Mouse (Mus musculus): ENCODE data around the gene Pacsin2. TPM values are rescaled to one million over a fixed set of nuclear protein-coding genes. Genes with fewer than 3 reads are reported as not detected.

The Pacsin2 gene
- polyA plus RNA-seq, 1 experiment = 73.5 TPM

- Histone ChIP-seq H3K27ac (ENCODE audit: insufficient read depth, low read depth, low read length) (no peak overlapping the region), H3K4me3 (ENCODE audit: low read depth, low read length) (no peak overlapping the region), H3K4me1 (ENCODE audit: control insufficient read depth, insufficient read depth, insufficient read length, low read length) (peaks cover 18% of the 10 kb centered on the region), H3K27me3 (ENCODE audit: control insufficient read depth, insufficient read depth, low read length) (no peaks in the 10 kb centered on the region), H3K36me3 (ENCODE audit: control insufficient read depth, insufficient read depth, low read length) (no peaks in the 10 kb centered on the region)
- TF ChIP-seq CTCF (IDR thresholded peaks at IDR 0.05; ENCODE audit: extremely low read depth, insufficient read length, insufficient replicate concordance, low read depth, low read length) (no peak), POLR2A (IDR thresholded peaks at IDR 0.05; ENCODE audit: low read depth, low read length) (no peak)
- WGBS = 70% methylated on average over 3 of the region's 3 CpGs
These were observed 13.7 kb upstream of the Pacsin2 start for GRCm38 (mm10) chr15:83478096-83478495.

DNA sequence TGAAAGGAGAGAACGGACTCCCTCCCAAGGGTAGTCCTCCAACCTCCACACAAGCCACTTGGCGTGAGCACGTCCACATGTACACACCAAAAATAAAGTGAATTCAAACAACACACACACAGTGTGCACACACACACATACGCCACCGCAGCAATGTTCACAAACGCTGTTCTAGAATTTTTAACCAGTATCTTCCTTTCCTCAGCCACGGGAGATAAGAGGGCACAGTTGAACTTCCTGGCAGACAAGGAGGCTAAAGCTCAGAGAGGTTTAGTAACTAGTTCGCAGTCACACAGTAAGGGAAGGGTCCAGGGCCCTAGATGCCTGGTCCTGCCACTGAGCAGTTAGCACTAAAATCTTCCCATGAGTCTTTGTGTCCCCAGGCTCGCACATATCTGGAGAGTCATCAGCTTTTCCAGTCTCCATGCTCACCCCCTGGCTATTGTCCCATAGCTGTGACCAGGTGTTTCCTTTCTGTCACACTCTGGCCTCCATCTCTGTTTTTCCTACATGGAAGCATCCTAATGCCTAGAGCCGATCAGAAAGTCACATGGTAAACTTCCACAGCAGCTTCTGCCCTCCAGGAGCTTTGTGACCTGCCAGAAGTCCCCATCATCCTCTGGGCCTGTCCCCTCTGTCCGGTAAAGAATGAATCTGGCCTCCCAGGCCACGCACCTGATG lies 12.3 kb upstream of the Pacsin2 start:
- H3K27me3 ChIP-seq (ENCODE audit: control insufficient read depth, insufficient read depth, low read length) = no peaks in the 10 kb centered on the region
- 77% methylated on average over 12 of the region's 12 CpGs for WGBS
- peaks cover 18% of the 10 kb centered on the region for H3K4me1 ChIP-seq (ENCODE audit: control insufficient read depth, insufficient read depth, insufficient read length, low read length)
- H3K4me3 ChIP-seq (ENCODE audit: low read depth, low read length) = no peak overlapping the region
- H3K36me3 ChIP-seq (ENCODE audit: control insufficient read depth, insufficient read depth, low read length) = no peaks in the 10 kb centered on the region
- no peak overlapping the region for H3K27ac ChIP-seq (ENCODE audit: insufficient read depth, low read depth, low read length)
- TF ChIP-seq POLR2A (IDR thresholded peaks at IDR 0.05; ENCODE audit: low read depth, low read length) (no peak), CTCF (IDR thresholded peaks at IDR 0.05; ENCODE audit: extremely low read depth, insufficient read length, insufficient replicate concordance, low read depth, low read length) (no peak)

DNA sequence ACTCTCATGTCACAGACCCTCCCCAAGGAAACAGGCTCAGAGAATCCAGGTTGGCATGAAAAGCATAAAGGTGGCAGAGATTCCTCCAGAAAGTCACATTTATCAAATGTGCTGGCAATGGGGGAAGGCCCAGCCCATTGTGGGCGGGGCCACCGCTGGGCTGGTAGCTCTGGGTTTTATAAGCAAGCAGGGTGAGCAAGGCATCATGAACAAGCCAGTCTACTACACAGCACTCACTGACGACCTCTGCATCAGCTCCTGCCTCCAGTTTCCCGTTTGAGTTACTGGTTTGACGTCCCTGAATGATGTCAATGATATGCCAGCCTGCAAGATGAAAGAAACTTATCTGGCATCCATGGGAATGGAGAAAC lies 10.0 kb upstream of the Pacsin2 start:
- H3K27ac ChIP-seq (ENCODE audit: insufficient read depth, low read depth, low read length) = peak overlapping the region; percentile 71
- WGBS = 12% methylated on average over 5 of the region's 5 CpGs

GRCm38 (mm10) chr15:83473832-83474465 lies 9.5 kb upstream of the Pacsin2 start:
- Histone ChIP-seq H3K27me3 (ENCODE audit: control insufficient read depth, insufficient read depth, low read length) (no peaks in the 10 kb centered on the region), H3K4me3 (ENCODE audit: low read depth, low read length) (no peak overlapping the region), H3K36me3 (ENCODE audit: control insufficient read depth, insufficient read depth, low read length) (no peaks in the 10 kb centered on the region), H3K27ac (ENCODE audit: insufficient read depth, low read depth, low read length) (peak overlapping the region; percentile 85), H3K4me1 (ENCODE audit: control insufficient read depth, insufficient read depth, insufficient read length, low read length) (peaks cover 34% of the 10 kb centered on the region)
- WGBS = 21% methylated on average over 10 of the region's 10 CpGs
- no peak for TF ChIP-seq POLR2A (IDR thresholded peaks at IDR 0.05; ENCODE audit: low read depth, low read length)
- no peak for TF ChIP-seq CTCF (IDR thresholded peaks at IDR 0.05; ENCODE audit: extremely low read depth, insufficient read length, insufficient replicate concordance, low read depth, low read length)

More for the DNA sequence above, 10.0 kb upstream of the Pacsin2 start:
- no peak overlapping the region for H3K4me3 ChIP-seq (ENCODE audit: low read depth, low read length)
- no peaks in the 10 kb centered on the region for H3K27me3 ChIP-seq (ENCODE audit: control insufficient read depth, insufficient read depth, low read length)
- peaks cover 29% of the 10 kb centered on the region for H3K4me1 ChIP-seq (ENCODE audit: control insufficient read depth, insufficient read depth, insufficient read length, low read length)
- no peak; the same call in 1 of the 2 replicates for TF ChIP-seq POLR2A (IDR thresholded peaks at IDR 0.05; ENCODE audit: low read depth, low read length)
- TF ChIP-seq CTCF (IDR thresholded peaks at IDR 0.05; ENCODE audit: extremely low read depth, insufficient read length, insufficient replicate concordance, low read depth, low read length) = no peak
- no peaks in the 10 kb centered on the region for H3K36me3 ChIP-seq (ENCODE audit: control insufficient read depth, insufficient read depth, low read length)

DNA sequence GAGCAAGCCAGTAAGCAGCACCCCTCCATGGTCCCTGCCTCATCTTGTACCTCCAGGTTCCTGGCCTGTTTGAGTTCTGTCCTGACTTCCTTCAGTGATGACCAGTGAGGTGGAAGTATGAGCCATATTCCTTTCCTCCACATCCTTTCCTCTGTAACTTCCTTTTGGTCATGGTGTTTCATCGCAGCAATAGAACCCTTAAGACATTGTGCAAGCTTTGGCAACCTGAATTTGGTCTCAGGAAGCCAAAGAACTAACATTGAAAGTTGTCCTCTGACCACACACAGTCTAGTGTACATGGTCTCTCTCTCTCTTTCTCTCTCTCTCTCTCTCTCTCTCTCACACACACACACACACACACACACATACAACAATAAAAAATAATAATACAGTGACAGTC lies 8.8 kb upstream of the Pacsin2 start:
- H3K27ac ChIP-seq (ENCODE audit: insufficient read depth, low read depth, low read length) = peak overlapping the region; percentile 85; the same call in 1 of the 2 replicates
- TF ChIP-seq CTCF (IDR thresholded peaks at IDR 0.05; ENCODE audit: extremely low read depth, insufficient read length, insufficient replicate concordance, low read depth, low read length) (no peak), POLR2A (IDR thresholded peaks at IDR 0.05; ENCODE audit: low read depth, low read length) (no peak)
- WGBS = 73% methylated on average over 1 of the region's 1 CpGs

DNA sequence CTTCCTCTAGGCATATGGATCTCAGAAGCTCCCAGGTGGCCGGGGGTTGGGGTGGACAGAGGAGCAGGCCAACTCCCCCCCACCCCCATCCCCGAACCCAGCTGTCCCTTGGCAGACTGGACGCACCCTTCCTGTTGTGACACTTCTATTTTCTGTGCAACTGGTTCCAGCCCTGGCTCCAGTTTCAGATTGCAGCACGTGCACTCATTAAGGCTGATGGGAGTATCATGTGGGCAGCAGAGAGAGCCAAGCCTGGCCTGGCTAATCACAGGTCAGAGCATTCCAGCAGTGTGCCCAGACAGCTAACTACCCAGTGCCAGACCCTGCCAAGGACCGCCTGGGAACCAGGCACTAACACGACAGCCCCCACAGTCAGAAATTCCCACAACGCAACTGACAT lies 7.1 kb upstream of the Pacsin2 start:
- 80% methylated on average over 7 of the region's 7 CpGs for WGBS
- H3K27me3 ChIP-seq (ENCODE audit: control insufficient read depth, insufficient read depth, low read length) = no peaks in the 10 kb centered on the region
- H3K27ac ChIP-seq (ENCODE audit: insufficient read depth, low read depth, low read length) = no peak overlapping the region
- peaks cover 47% of the 10 kb centered on the region for H3K4me1 ChIP-seq (ENCODE audit: control insufficient read depth, insufficient read depth, insufficient read length, low read length)
- no peak overlapping the region for H3K4me3 ChIP-seq (ENCODE audit: low read depth, low read length)
- TF ChIP-seq CTCF (IDR thresholded peaks at IDR 0.05; ENCODE audit: extremely low read depth, insufficient read length, insufficient replicate concordance, low read depth, low read length) (no peak), POLR2A (IDR thresholded peaks at IDR 0.05; ENCODE audit: low read depth, low read length) (no peak)
- H3K36me3 ChIP-seq (ENCODE audit: control insufficient read depth, insufficient read depth, low read length) = no peaks in the 10 kb centered on the region

More for the DNA sequence above, 8.8 kb upstream of the Pacsin2 start:
- Histone ChIP-seq H3K4me1 (ENCODE audit: control insufficient read depth, insufficient read depth, insufficient read length, low read length) (peaks cover 37% of the 10 kb centered on the region), H3K36me3 (ENCODE audit: control insufficient read depth, insufficient read depth, low read length) (no peaks in the 10 kb centered on the region), H3K27me3 (ENCODE audit: control insufficient read depth, insufficient read depth, low read length) (no peaks in the 10 kb centered on the region), H3K4me3 (ENCODE audit: low read depth, low read length) (no peak overlapping the region)

- H3K4me1 ChIP-seq (ENCODE audit: control insufficient read depth, insufficient read depth, insufficient read length, low read length) = peaks cover 47% of the 10 kb centered on the region
- H3K27ac ChIP-seq (ENCODE audit: insufficient read depth, low read depth, low read length) = no peak overlapping the region
- no peaks in the 10 kb centered on the region for H3K27me3 ChIP-seq (ENCODE audit: control insufficient read depth, insufficient read depth, low read length)
- WGBS = 82% methylated on average over 8 of the region's 8 CpGs
- TF ChIP-seq POLR2A (IDR thresholded peaks at IDR 0.05; ENCODE audit: low read depth, low read length) = no peak
- no peak for TF ChIP-seq CTCF (IDR thresholded peaks at IDR 0.05; ENCODE audit: extremely low read depth, insufficient read length, insufficient replicate concordance, low read depth, low read length)
- H3K4me3 ChIP-seq (ENCODE audit: low read depth, low read length) = no peak overlapping the region
- H3K36me3 ChIP-seq (ENCODE audit: control insufficient read depth, insufficient read depth, low read length) = no peaks in the 10 kb centered on the region
These were observed 6.0 kb upstream of the Pacsin2 start for GRCm38 (mm10) chr15:83470443-83470842.
